Mouse (Mus musculus): Measurements from ENCODE around the gene Thap4.

Gene Thap4

DNA sequence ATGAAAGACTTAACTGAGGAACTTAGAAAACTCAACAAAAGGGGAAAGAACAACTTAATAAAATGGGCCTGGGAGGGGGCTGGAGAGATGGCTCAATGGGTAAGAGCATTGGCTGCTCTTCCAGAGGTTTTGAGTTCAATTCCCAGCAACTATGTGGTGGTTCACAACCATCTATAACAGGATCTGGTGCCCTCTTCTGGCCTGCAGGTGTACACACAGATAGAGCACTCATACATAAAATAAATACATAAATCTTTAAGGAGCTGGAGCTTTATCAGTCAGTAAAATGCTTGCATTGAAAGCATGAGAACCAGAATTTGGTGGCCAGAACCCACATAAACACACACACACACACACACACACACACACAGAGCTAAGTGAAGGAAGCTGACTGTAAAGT is 11.8 kb downstream of the Thap4 start:
- DNase-seq, result no peak

DNA sequence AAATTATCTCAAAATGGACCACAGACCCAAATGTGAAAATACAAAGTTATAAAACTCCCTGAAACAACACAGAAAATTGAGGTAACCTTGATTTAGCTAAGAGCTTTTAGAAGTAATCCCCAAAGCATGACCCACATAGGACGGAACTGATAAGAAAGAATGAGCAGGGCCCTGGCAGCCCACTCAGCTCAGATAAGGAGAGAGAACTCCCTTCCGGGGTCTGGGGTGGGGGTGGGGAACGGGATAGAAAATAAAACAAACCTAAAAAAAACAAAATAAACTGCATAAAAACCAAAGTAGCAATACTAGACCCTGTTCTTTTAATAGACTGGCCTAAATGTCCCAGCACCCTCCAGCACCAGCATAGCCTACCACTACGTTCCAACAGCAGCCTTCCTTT is 12.7 kb downstream of the Thap4 start:
- no peak for DNase-seq

DNA sequence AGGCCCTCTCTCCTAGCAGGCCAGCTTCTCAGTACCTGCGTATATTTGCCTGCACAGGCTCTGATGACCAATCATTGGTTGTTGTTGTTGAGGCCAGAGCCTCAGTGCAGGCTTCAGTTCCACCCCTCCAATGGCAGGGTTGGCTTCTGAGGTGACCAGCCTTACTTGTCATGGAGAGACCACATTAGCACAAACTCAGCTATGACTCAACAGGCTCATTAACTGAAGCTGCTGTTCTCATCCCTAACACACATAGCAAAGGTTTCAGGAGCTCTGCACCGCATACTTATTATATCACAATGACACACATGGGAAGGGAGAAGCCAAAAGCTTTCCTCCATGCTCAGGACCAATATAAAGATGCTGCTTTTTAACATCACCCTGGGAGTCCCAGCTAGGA is 14.0 kb downstream of the Thap4 start:
- no peak for DNase-seq

DNA sequence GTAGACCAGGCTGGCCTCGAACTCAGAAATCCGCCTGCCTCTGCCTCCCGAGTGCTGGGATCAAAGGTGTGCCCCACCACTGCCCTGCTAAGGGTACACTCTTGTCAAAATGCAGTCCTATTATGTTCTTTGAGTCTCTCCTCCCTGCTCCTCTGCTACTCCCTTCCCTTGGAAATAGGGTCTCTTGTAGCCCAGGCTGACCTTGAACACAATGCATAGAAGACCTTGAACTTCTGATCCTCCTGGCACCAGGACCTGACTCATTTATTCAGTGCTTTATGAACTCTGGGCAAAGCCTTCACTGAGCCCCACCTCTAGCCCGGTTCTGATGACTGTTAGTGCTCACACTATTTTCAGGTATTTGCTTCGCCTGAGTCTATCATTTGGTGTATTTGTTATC is 17.0 kb downstream of the Thap4 start:
- DNase-seq, result no peak

DNA sequence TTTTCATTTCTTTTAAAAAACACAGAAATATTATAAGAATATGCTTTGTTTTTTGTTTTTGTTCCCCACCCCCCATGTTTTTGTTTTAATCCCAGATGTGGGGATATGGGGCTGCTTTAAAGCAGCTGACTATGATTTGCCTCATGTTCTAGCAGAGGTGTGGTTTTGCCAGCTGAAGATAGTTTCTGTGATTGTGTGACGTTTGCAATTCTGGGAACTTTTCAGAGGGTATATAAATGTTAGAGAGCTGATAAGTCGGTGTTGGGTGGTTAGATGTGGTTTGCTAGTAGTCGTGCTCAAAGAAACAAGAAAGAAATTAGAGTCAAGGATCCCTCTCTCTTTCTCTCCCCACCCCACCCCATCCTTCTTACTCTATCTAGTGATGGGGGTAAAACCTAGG is 18.8 kb downstream of the Thap4 start:
- no peak for DNase-seq

DNA sequence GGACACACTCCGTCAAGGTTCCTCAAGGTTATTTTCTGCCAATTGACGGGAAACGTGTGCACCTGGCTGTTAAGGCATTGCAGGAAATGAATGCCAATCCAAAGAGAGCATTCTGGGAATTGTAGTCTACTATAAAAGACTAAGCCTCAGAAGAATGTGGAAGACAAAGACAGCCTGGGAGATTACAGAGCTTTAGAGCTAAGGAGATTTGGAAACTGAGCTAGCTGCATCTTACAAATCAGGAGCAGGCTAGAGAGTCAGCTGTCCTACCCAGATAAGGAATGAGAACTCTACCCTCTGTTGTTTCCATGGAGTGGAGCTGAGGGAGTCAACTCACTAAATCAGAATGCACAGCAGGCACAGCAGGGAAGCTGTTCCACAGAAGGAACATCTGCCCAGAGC is 22.8 kb downstream of the Thap4 start:
- no peak for DNase-seq

DNA sequence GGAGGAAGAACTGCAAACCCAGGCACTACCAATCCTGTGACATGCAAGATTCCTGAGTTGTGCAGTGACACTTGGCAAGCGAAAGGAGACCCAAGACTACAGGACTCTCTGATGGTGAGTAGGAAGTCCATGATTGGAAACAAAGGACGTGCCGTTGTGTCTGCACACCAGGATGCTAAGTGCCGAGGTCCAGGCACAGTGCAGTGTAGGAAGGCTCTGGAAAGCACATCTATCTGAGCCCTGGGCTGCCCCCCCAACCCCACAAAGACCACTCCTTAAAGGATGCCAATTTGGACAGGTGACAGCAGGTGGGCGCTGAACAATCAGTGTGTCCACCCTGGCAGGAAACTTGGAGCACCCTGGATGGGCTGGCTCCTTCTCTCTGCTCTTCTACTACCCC is 23.6 kb downstream of the Thap4 start:
- DNase-seq, result no peak

DNA sequence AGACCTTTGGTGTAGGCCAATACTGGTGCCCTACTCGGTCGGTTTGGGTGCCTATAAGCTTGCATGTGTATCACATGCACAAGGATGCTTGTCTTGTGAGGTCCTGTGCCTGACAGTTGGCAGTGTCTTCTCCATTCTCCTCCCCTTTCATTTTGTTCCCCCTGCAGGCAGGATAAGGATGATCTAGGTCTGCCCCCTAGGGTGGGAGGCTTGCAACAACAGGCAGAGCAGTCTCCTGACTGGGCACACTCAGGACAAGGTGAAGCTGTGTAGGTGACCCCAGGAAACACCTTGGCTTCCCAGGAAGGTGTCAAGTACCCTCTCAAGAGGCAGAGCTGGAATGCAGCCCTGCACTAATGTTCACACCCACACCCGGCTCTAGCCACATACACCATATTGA is 27.7 kb downstream of the Thap4 start:
- DNase-seq, result peak; percentile 16 to 31

DNA sequence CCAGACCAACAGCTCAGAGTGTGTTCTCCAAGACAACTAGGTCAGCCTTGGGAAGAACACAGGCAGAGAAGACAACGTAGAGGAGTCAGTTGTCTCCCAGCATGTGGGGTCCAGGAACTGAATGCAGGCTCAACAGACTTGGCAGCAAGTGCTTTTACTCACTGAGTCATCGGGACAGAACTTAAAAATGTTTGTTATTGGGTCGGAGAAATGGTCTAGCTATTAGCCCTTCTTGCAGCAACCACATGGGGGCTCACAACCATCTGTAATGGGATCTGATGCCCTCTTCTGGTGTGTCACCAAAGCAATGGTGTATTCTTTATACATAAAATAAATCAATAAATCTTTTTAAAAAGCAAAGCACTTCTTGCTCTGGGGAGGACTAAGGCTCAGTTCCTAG is 28.5 kb downstream of the Thap4 start:
- DNase-seq, result no peak

DNA sequence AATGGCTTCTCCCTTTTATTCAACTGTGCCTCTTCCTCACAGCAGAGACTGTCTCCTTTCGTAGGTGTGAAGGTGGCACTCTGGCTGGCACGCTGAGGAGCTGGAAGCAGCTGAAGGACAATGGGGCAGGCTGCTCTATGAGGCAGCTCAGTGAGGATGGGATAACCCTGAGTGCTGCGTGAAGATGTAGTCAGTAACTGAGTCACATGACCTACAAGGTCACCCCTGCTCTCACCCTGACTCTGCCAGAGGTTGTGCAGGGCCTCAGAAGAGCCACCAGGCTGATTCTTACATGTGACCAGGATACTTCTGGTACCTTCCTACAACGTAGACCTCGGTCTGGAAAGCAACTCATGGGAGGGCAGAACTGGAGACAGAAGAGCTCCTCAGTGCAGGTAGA is 29.0 kb downstream of the Thap4 start:
- no peak for DNase-seq

DNA sequence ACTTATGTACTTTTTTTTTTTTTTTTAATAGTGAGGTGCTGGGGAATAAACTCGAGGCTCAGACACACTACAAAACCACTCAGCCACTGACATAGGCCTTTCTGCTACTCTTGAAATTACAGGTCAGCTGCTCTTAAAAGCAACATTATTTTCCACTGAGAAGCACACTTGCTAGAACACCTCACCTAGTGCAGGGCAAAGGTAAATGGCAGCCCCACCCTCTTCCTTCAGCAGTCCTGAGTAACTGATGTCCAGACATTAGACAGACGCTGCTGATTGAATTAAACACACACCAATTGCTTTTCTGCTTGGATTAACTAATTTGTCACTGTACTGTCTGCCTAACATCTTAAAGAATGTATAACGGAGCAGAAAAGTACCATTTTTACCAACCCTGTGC is 30.0 kb downstream of the Thap4 start:
- no peak for DNase-seq

DNA sequence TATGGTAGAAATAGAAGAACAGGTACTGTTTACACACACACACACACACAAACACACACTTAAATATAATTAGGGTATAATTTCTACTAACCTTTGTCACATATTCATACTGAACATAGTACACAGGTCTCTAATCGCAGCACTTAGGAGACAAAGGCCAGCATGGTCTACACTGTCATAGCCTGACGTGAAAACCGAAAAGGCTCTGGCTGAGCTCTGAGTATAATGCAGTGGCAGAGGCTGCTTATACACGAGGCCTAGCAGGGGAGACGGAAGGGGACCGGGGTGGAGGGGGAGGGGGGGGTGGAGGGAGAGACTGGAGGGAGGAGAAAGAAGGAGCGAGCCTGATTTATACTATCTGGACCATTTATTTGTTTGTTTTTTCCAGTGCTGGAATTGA is 33.1 kb downstream of the Thap4 start:
- DNase-seq, result no peak

DNA sequence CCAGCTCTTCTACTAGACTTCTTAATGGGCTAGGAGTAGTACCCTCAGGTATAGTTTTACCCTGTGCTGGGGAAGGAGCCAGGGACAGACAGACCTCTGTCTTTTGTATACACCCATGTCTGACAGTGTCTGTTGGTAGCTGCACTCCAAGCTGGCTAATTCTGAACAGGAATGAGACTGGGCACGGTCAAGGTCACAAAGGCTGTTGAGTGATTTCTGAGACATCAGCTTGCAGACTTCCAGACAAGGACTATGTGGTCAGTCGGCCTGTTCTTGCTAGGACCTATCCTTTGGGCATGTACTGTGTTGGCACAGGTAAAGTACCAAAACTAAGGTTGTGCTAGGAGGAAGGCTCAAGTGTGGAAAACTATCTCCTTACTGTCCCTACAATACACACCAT is 38.5 kb downstream of the Thap4 start:
- no peak for DNase-seq

DNA sequence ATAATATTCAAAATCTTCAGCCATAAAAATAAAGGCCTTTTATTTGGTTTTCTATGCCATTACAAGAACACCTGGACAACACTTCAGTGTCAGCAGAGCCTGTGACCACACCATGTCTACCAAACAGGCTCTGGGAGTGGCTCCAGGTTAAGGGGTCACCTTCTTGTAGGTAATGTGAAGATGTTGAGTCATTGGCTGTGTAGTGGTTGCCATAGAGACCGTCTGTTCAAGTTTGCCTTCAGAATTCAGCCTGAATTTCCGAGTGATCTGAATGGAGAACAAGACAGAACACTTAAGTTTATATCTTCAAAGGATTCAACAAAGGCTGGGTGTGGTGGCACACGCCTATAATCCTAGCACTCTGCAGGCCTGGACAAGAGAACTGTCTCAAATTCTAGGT is 49.3 kb downstream of the Thap4 start:
- no peak for DNase-seq

DNA sequence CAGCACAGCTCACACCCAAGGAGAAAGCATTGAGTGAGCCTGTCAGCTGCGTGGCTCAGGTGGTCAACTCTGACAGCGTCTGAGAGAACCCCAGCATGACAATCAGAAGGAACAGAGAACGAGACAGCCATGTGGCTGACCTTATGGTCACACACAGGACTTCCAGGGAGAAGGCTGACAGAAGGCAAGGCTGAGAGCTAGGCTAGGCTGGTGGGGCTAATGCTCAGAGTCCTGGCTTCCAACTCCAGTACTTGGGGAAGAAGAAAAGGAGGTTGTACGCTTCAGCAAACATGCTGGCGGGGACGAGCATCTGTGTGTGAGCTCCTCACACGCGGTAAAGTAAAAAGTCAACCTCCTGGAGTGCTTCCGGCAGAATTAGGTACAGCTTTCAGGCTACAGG is 50.3 kb downstream of the Thap4 start:
- DNase-seq, result no peak

DNA sequence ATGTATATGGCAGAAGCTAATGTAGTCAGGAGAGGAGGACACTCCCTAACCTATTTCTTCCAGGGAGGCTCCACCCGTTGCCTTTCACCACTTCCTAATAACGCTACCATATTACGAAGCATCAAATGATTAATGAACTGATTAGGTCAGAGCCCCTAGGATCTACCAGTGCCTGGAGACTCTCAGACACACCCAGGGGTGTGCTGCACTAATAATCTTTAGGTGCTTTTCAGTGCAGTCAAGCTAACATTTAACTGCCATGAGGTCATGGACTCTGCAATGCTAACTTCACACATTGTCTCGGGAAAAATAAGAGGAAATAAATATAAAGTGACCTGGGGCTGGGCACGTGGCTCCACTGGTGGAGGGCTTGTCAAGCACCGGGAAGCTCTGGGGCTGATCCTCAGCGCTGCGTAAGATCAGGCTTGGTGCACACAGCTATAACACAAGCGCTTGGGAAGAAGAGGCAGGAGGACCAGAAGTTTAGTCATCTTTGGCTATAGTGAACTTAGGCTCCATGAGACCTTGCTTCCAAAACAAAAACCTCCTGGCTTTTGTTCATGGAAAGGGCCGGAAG is 51.1 kb downstream of the Thap4 start:
- DNase-seq, result no peak

DNA sequence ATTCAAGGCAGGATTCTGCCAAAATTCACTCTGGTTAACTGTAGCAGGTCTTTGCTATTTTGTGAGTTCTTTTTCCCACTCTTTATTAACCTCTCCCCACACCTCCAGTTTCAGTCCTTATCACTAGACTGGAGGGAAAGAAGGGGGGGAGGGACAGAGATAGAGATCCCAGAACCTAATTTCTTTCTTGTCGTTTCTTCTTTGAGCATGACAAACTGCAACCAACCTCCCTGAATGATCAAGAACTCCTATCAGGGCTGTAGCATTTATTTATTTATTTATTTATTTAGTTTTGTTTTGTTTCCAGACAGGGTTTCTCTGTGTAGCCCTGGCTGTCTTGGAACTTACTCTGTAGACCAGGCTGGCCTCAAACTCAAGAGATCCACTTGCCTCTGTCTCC is 52.6 kb downstream of the Thap4 start:
- no peak for DNase-seq

DNA sequence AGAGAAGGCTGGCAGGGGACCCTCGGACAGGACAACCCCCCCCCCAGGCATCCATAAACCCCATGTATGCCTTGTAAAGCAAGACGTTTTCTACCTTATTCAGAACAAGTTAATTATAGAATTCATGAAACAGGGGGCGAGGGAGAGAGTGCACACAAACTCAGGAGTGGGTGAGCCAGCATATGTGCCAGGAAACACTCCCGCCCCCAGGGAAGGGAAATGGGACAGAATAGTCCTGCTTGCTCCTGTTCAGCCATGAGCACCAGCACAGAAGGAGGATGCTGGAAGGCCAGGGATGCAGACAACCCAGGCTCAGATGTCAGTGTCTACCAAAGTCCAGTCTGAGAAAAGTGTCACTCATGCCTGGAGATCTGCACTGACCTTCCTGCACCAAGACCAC is 55.5 kb downstream of the Thap4 start:
- no peak for DNase-seq

DNA sequence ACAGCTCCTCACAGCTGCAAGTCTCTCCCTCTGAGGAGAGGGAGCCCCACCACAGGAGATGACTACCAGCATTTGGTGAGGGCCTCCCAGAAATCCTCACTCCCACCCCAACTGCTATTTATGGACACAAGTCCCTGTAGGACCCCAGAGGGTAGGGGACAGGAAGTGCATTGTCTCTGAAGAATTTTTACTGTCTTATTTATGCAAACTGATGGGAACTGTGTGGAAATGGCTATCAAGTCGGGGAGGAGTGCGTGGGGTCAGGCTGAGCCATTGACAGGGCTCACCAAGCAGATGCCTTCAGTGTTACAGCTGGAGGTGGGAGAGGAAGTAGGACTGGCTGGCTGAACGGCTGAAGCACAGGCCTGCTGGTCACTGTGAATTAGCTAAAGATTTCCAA is 57.3 kb downstream of the Thap4 start:
- DNase-seq, result no peak

DNA sequence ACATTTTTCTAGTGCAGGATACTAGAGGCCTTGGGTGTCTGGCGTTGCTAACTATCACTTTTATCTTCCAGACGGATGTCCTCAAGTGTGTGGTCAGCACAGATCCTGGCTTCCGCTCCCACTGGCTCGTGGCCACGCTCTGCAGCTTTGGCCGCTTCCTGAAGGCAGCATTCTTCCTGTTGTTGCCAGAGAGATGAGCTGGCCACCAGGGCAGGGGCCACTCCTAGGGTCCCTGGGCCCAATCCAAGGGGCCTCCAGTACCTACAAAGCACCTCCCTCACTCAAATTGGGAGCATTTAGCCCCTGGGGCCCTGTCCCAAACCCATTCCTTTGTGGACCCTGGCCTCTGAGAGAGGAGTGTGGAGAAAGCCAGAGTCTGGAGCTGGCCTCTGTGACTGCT is 59.7 kb downstream of the Thap4 start:
- no peak for DNase-seq

DNA sequence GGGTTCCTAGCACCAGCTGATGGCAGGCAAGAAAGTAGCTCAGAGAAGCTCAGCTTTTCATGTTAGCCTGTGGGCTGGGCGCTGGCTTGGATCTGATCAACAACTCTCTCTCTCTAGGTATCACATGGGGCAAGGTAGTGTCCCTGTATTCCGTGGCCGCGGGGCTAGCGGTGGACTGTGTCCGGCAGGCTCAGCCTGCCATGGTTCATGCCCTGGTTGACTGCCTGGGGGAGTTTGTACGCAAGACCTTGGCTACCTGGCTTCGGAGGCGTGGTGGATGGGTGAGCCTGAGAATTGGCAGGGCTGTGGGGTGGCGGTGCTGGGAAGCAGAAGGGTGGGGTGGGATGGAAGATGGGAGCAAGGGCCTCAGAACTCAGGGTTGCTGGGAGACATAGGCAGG is 60.7 kb downstream of the Thap4 start:
- DNase-seq, result no peak

DNA sequence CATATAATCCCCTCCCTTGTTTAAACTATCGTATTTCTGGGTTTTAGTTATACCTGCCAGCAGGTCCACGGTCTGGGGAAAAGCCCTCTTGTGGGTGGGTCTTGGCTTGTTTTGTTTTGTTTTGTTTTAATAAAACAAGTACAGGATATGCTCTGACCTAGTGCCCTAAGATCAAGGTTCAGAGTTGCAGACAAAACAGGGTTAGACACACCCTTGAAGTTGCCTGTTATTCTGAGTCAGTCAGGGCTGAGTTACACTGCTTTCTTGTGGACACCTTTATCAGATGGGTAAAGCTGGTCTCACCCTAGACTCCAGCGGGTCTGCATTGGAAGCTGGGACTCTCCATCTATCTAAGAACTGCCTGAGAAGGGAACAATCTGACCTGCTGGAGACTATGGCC is 61.2 kb downstream of the Thap4 start:
- DNase-seq, result no peak

DNA sequence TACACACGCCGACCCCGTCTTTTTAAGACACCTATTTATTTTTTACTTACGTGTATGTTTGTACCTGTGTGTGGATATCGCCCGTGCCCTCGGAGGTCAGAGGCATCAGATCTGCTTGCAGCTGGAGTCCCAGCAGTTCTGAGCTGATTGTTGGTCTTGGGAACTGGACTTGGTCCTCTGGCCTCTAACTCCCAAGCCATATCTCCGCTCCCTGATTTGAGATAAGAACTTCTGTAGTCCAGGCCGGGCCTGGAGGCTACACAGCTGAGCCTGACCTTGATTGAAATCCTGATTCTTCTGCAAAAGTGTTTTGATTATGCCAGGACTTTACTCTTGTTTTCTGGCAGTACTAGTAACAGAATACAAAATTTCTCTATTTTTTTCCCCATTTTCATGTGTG is 61.9 kb downstream of the Thap4 start:
- no peak for DNase-seq

DNA sequence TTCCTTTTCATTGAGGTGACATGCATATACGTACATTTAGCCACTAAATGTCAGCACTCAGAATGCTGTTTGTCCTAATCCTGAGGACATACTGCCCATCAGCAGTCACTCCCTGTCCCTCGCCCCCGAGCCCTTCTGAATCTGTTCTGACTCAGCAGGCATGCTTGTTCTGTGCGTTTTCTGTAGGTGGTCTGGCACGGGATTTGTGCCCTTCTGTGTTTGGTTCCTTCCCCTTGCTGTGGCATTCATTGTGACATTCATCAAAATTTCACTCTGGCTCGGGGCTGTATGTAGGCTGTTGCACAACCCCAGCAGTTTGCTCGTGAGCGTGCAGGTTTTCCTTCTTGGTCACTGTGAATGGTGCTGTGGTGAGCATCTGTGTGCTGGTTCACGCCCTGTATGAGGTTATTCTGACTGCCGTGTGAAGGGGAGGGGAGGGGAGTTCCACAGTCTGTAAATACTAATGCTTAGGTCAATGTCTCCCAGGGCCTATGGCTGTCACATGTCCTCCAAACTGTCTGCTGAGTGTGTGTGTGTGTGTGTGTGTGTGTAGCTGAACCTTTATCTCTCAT is 62.8 kb downstream of the Thap4 start:
- DNase-seq, result no peak

DNA sequence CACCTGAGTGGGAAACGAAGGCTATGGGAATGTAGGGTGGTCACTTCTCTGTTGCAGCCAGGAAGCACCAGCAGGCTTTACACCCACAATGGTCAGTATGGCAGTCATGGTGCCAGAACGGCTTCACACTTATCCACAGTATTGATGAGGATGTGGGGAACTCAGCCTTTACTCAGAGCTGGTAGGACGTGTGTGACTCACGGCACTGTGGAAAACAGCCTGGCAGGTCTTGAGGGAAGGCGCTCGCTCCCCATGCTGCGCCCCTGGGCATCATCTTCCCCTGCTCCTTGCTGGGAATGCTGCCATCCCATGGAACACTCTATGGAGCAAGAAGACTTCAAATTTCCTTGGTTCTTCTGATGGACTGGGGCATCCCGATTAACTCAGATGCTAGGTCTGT is 63.6 kb downstream of the Thap4 start:
- DNase-seq, result no peak

Data from thymus, adult 18-20 months (tissue).